Mouse (Mus musculus) heart, embryonic 11.5 days (tissue): ENCODE results near the gene Phf2. TPM values are rescaled to one million over a fixed set of nuclear protein-coding genes. Genes with fewer than 3 reads are reported as not detected.
A peak's percentile ranks its signal among the peaks of the same experiment; 100 is the strongest.

Experiments used
- ATAC-seq: fragments of 200-750 bp; cut with Nextera tagmentation; replicated peaks from 2 replicates; pipeline ENCODE4 v1.8.0; 2017; ENCODE audit warnings: moderate library complexity; ENCODE audit not compliant: insufficient number of reproducible peaks, low FRiP score, low TSS enrichment
- H3K27ac ChIP-seq: fragments of 300-500 bp; sonication (generic); 2 replicates; pipeline ENCODE4 v1.5.1; 2014; ENCODE audit warnings: mild to moderate bottlenecking, low read depth, low read length
- H3K27me3 ChIP-seq: fragments of 300-500 bp; sonication (generic); 2 replicates; pipeline ENCODE4 v1.6.1; 2014; ENCODE audit warnings: mild to moderate bottlenecking, low read length, mixed read lengths; ENCODE audit not compliant: control insufficient read depth, insufficient read depth
- H3K36me3 ChIP-seq: fragments of 300-500 bp; sonication (generic); 2 replicates; pipeline ENCODE4 v1.6.1; 2014; ENCODE audit warnings: mild to moderate bottlenecking, low read length, moderate library complexity, mixed read lengths; ENCODE audit not compliant: control insufficient read depth, insufficient read depth
- H3K4me1 ChIP-seq: fragments of 300-500 bp; sonication (generic); 2 replicates; pipeline ENCODE4 v1.6.1; 2014; ENCODE audit warnings: low read length; ENCODE audit not compliant: control insufficient read depth, insufficient read depth
- H3K4me2 ChIP-seq: fragments of 300-500 bp; sonication (generic); 2 replicates; pipeline ENCODE4 v1.6.1; 2014; ENCODE audit warnings: mild to moderate bottlenecking, moderate library complexity
- H3K4me3 ChIP-seq: fragments of 300-500 bp; sonication (generic); 2 replicates; pipeline ENCODE4 v1.5.1; 2014; ENCODE audit warnings: low read depth, low read length
- H3K9ac ChIP-seq: fragments of 300-500 bp; sonication (generic); 2 replicates; pipeline ENCODE4 v1.6.1; 2014; ENCODE audit warnings: mild to moderate bottlenecking, low read depth, low read length, moderate library complexity
- H3K9me3 ChIP-seq: fragments of 300-500 bp; sonication (generic); replicated peaks from 2 replicates; pipeline ENCODE4 v1.6.1; 2016; ENCODE audit warnings: low read length; ENCODE audit not compliant: control insufficient read depth
- WGBS: fragments of 180-500 bp; shearing (Covaris S2); extraction: QIAGEN DNeasy Blood & Tissue Kit; methylation state at CpG from one replicate; pipeline ENCODE4 v1.1.7; 2014; ENCODE audit not compliant: insufficient replicate concordance; 5-methylcytosine and 5-hydroxymethylcytosine counted together
- polyA plus RNA-seq: library from polyadenylated mRNA; unstranded; fragments of >200 nt; fragmentation: Nextera tagmentation; extraction: Ambion mirVana; gene quantifications from 2 replicates; pipeline ENCODE4 v1.2.1, GENCODE M21; 2014

Gene Phf2
- polyA plus RNA-seq, 1 experiment from 2014 or later = 7.5 TPM

DNA sequence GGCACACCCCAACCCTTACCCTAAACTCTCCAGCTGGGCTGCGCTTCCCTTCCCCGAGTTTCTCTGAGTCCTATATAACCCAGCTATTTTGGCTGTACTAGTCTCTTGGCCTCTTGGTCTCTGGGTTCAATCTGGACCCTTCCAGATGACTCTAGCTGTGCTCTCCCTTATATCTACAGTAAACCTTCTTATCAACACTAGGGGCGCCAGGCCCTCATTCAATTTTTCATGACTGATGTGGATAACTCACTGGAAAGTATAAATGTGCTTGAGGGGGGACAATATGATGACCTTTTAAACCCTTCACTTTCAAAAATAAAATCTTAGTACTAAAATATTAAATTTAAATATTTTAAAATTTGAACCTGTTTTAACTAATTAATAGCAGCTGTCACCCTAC is 18.1 kb downstream of the Phf2 start:
- no peak overlapping the region for H3K4me3 ChIP-seq
- H3K27me3 ChIP-seq = no peaks in the 10 kb centered on the region
- H3K4me2 ChIP-seq = no peak overlapping the region
- H3K4me1 ChIP-seq = peaks cover 43% of the 10 kb centered on the region
- ATAC-seq = no peak
- H3K9ac ChIP-seq = no peak overlapping the region
- 34% methylated on average over 3 of the region's 3 CpGs for WGBS
- 0 out of 2 replicates have a peak overlapping the region, but pooled peaks have one; percentile 3 for H3K27ac ChIP-seq
- H3K36me3 ChIP-seq = peaks cover 3% of the 10 kb centered on the region; the same call in 1 of the 2 replicates
- no peaks in the 10 kb centered on the region for H3K9me3 ChIP-seq

DNA sequence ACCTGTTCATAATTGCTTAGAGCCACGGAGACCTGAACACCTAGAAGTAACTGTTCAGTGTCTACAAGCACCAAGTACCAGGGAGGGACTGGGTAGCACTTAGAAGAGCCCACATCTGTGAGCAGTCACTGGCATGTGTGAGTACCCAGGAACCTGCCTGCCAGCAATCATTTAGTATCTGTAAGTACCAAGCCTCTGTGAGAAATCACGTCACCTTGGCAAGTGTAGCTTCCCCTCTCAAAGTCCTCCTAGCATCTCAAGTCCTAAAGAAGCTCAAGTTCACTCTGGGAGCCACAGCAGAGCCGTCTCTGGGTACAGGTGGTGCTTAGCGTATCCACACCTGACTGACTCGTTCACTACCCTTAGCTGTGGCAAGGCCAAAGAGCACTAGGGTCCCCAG is 19.2 kb downstream of the Phf2 start:
- H3K27ac ChIP-seq = no peak overlapping the region
- no peak overlapping the region for H3K9ac ChIP-seq
- 82% methylated on average over 5 of the region's 5 CpGs for WGBS
- H3K36me3 ChIP-seq = peaks cover 3% of the 10 kb centered on the region; the same call in 1 of the 2 replicates
- no peak overlapping the region for H3K4me3 ChIP-seq
- H3K4me2 ChIP-seq = no peak overlapping the region
- no peaks in the 10 kb centered on the region for H3K9me3 ChIP-seq
- no peak for ATAC-seq
- peaks cover 36% of the 10 kb centered on the region for H3K4me1 ChIP-seq
- H3K27me3 ChIP-seq = no peaks in the 10 kb centered on the region

DNA sequence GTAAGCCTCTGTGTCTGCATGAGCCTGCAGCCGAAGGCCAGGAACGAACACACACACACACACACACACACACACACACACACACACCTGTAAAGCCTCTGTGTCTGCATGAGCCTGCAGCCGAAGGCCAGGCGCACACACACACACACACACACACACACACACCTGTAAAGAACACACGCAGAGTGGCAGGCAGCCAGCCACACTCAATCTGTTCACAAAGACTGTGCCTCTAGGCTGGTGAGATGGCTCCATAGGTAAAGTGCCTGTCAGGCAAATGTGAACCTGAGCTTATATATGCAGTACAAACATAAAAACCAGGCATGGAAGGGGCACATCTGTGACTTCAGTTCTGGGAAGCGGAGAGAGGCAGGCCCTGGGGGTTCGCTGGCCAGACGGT is 20.1 kb downstream of the Phf2 start:
- Histone ChIP-seq H3K9me3 (no peaks in the 10 kb centered on the region), H3K27me3 (no peaks in the 10 kb centered on the region), H3K4me2 (no peak overlapping the region), H3K36me3 (peaks cover 3% of the 10 kb centered on the region; the same call in 1 of the 2 replicates), H3K27ac (no peak overlapping the region), H3K4me3 (no peak overlapping the region), H3K9ac (no peak overlapping the region), H3K4me1 (peaks cover 33% of the 10 kb centered on the region)
- WGBS = 90% methylated on average over 8 of the region's 8 CpGs
- ATAC-seq = no peak

DNA sequence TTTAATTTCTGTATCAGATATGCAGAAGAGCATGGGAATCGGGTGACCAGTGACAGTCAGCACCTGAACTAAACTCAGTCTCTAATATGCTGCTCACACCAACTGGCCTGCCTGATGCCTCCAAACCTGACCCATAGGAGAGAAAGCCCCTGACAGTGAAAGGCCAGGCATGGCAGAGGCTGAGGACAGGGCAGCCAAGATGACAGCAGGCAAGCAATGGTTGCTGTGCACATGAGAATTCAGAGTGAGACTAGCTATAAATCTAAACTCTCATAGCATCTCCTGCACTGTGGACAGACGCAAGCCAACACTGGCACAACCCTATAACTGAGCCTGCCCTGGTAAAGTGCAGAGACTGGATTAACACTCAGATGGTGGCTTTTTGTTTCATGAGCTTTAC is 20.6 kb downstream of the Phf2 start:
- no peaks in the 10 kb centered on the region for H3K27me3 ChIP-seq
- H3K36me3 ChIP-seq = peaks cover 3% of the 10 kb centered on the region; the same call in 1 of the 2 replicates
- H3K4me1 ChIP-seq = peaks cover 34% of the 10 kb centered on the region
- 86% methylated on average over 2 of the region's 2 CpGs for WGBS
- H3K9me3 ChIP-seq = no peaks in the 10 kb centered on the region
- no peak overlapping the region for H3K9ac ChIP-seq
- H3K4me3 ChIP-seq = no peak overlapping the region
- H3K27ac ChIP-seq = no peak overlapping the region
- no peak for ATAC-seq
- no peak overlapping the region for H3K4me2 ChIP-seq

DNA sequence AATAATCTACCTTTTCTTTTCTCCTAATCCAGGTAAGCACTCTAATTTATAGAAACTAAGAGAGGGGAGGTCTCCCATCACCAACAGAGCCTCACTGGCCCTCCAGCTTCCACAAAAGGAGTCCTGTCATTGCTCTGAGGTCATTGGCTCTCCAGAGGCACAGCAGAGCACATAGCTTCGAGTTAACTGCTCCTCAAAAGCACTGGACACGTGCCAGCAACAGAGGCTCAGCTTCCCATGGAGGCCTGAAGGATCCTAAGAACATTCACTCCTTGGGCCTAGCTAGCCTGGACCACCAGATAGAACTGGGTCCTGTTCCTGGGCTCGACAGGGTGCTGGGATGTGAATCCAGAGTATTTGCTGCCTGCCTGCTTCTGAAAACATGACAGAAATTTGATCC is 21.8 kb downstream of the Phf2 start:
- H3K9ac ChIP-seq = no peak overlapping the region
- no peaks in the 10 kb centered on the region for H3K27me3 ChIP-seq
- peaks cover 3% of the 10 kb centered on the region; the same call in 1 of the 2 replicates for H3K36me3 ChIP-seq
- 29% methylated on average over 3 of the region's 3 CpGs for WGBS
- H3K4me3 ChIP-seq = no peak overlapping the region
- peaks cover 36% of the 10 kb centered on the region for H3K4me1 ChIP-seq
- H3K9me3 ChIP-seq = no peaks in the 10 kb centered on the region
- no peak for ATAC-seq
- peak overlapping the region; percentile 46; the same call in 1 of the 2 replicates for H3K27ac ChIP-seq
- no peak overlapping the region for H3K4me2 ChIP-seq

DNA sequence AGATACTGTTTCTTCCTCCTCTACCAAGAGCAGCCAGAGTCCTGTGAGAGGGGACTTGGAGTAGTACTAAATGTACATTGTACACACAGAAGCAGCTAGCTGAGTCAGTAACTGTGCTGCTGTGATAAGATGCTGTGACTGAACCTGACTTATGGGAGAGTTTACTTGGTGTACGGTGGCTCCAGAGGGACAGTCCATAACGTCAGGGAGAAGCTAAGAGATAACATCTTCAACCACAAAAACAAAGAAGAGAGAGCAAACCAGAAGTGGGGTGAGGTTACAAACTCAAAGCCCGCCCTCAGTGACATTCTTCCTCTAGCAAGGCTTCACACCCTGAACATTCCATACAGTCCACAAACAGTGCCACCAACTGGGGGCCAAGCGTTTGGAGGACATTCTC is 25.6 kb downstream of the Phf2 start:
- Histone ChIP-seq H3K27ac (peak overlapping the region; percentile 22; the same call in 1 of the 2 replicates), H3K4me3 (no peak overlapping the region), H3K4me2 (peak overlapping the region; percentile 16; the same call in 1 of the 2 replicates), H3K9ac (0 out of 2 replicates have a peak overlapping the region, but pooled peaks have one; percentile 16), H3K9me3 (no peaks in the 10 kb centered on the region), H3K4me1 (peaks cover 22% of the 10 kb centered on the region), H3K27me3 (no peaks in the 10 kb centered on the region), H3K36me3 (peaks cover 3% of the 10 kb centered on the region; the same call in 1 of the 2 replicates)
- WGBS = 32% methylated on average over 4 of the region's 4 CpGs
- no peak for ATAC-seq

DNA sequence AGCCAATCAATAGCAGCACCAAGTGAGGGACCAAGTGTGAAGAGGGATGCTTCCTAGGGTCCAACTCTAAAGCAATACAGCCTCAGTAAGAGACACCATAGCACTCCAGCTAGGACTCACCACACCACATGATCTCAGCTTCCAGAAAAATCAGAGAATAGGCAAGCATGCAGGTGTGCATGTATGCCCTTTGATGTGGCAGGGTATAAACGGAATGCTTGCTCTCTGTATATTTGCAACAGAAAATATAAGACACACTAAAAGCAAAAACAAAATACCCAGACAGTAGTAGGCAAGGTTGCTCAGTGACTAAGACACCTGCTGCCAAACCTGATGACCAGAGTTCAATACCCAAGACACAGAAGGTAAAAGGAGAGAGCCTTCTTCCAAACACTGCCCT is 27.4 kb downstream of the Phf2 start:
- H3K4me3 ChIP-seq = no peak overlapping the region
- 85% methylated on average over 1 of the region's 1 CpGs for WGBS
- peaks cover 2% of the 10 kb centered on the region; the same call in 1 of the 2 replicates for H3K36me3 ChIP-seq
- peaks cover 14% of the 10 kb centered on the region for H3K4me1 ChIP-seq
- no peaks in the 10 kb centered on the region for H3K27me3 ChIP-seq
- H3K9ac ChIP-seq = no peak overlapping the region
- ATAC-seq = no peak
- H3K27ac ChIP-seq = no peak overlapping the region
- H3K4me2 ChIP-seq = no peak overlapping the region
- no peaks in the 10 kb centered on the region for H3K9me3 ChIP-seq

DNA sequence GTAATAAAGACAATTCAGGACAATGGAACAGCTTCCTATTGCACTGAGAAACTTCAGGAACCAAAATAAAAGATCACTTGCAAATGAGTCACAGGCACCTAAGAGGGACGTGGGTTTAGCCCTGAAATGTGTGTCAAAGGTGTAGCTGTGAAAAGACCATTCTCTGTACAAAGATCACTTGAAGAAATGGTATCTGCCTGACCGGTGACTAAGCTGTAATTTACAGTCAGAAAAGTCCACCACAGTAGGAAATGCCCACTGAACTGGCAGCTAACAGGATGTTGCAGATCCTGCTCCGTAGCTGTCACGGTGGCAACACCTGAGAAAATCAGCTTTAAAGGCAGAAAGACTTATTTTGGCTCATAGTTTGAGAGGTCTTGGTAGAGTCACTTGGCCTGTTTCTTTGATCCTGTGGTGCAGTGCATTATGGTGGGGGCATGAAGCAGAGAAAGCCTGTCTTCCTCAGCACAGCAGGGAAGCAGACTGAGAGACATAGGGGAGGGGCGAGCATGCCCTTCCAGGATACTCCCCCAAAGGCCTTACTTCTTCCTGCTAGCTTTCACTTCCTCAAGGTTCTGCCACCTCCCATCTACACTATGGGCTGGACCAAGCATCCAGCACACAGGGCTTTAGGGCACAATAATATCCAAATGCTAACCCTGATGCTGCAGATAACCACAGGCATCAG is 28.9 kb downstream of the Phf2 start:
- Histone ChIP-seq H3K4me1 (peaks cover 18% of the 10 kb centered on the region), H3K27ac (no peak overlapping the region), H3K9me3 (no peaks in the 10 kb centered on the region), H3K9ac (no peak overlapping the region), H3K4me3 (no peak overlapping the region), H3K4me2 (no peak overlapping the region), H3K36me3 (no peaks in the 10 kb centered on the region), H3K27me3 (no peaks in the 10 kb centered on the region)
- ATAC-seq = no peak
- 72% methylated on average over 5 of the region's 5 CpGs for WGBS

DNA sequence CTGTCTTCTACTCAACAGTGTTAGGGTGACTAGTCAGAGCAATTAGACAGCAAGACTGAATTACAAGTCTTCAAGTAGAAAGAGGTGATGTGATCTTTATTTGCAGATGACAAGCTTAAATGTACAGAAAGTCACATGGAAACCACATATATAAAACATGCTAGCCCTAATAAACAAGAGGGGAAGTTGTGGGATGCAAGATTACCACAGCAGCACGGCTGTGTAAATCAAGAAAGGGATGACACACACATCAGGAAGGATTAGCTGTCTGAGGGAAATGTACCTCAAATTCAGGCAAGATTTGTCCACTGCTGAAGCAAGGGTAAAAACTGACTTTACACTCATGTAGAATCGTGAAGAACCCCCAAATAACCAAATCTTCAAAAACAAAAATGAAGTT is 32.6 kb downstream of the Phf2 start:
- no peak for ATAC-seq
- 79% methylated on average over 2 of the region's 2 CpGs for WGBS
- no peaks in the 10 kb centered on the region for H3K9me3 ChIP-seq
- no peaks in the 10 kb centered on the region for H3K36me3 ChIP-seq
- no peak overlapping the region for H3K27ac ChIP-seq
- no peak overlapping the region for H3K9ac ChIP-seq
- H3K4me1 ChIP-seq = peaks cover 20% of the 10 kb centered on the region
- no peak overlapping the region for H3K4me3 ChIP-seq
- H3K4me2 ChIP-seq = no peak overlapping the region
- H3K27me3 ChIP-seq = no peaks in the 10 kb centered on the region
